Mouse (Mus musculus) intestine, embryonic 14.5 days (tissue): ENCODE data around the gene C1qtnf7. TPM values are rescaled to one million over a fixed set of nuclear protein-coding genes. Genes with fewer than 3 reads are reported as not detected.

Experiments
- ATAC-seq: fragments of 200-750 bp; cut with Nextera tagmentation; replicated peaks from 2 replicates; pipeline ENCODE4 v1.8.0; 2017; ENCODE audit warnings: low read depth, moderate number of reproducible peaks, moderate TSS enrichment, moderate library complexity; ENCODE audit not compliant: low FRiP score, low TSS enrichment
- DNase-seq: peaks from one replicate; pipeline ENCODE4 v3.0.0-alpha.2; 2018; ENCODE audit warnings: low spot score
- H3K27ac ChIP-seq: fragments of 300-500 bp; sonication (generic); 2 replicates; pipeline ENCODE4 v1.5.1; 2014; ENCODE audit warnings: low read depth, mild to moderate bottlenecking, control low read depth
- H3K27me3 ChIP-seq: fragments of 300-500 bp; sonication (generic); replicated peaks from 2 replicates; pipeline ENCODE4 v1.6.1; 2014; ENCODE audit warnings: low read length, control low read depth; ENCODE audit not compliant: control insufficient read depth, insufficient read depth
- H3K36me3 ChIP-seq: fragments of 300-500 bp; sonication (generic); 2 replicates; pipeline ENCODE4 v1.6.1; 2014; ENCODE audit warnings: low read length, control low read depth; ENCODE audit not compliant: control insufficient read depth, insufficient read depth
- H3K4me1 ChIP-seq: fragments of 300-500 bp; sonication (generic); replicated peaks from 2 replicates; pipeline ENCODE4 v1.6.1; 2014; ENCODE audit warnings: low read length, control low read depth, mixed read lengths; ENCODE audit not compliant: control insufficient read depth, insufficient read depth
- H3K4me2 ChIP-seq: fragments of 300-500 bp; sonication (generic); 2 replicates; pipeline ENCODE4 v1.6.1; 2014; ENCODE audit warnings: low read length
- H3K4me3 ChIP-seq: fragments of 300-500 bp; sonication (generic); 2 replicates; pipeline ENCODE4 v1.5.1; 2014; ENCODE audit warnings: low read depth, low read length, control low read depth, mixed read lengths
- H3K9ac ChIP-seq: fragments of 300-500 bp; sonication (generic); 2 replicates; pipeline ENCODE4 v1.6.1; 2014; ENCODE audit warnings: mild to moderate bottlenecking, low read length
- H3K9me3 ChIP-seq: fragments of 300-500 bp; sonication (generic); 2 replicates; pipeline ENCODE4 v1.6.1; 2016; ENCODE audit warnings: low read length, control low read depth; ENCODE audit not compliant: control insufficient read depth
- WGBS: fragments of 180-500 bp; shearing (Covaris S2); extraction: QIAGEN DNeasy Blood & Tissue Kit; methylation state at CpG from one replicate; pipeline ENCODE4 v1.1.7; 2014; 5-methylcytosine and 5-hydroxymethylcytosine counted together
- polyA plus RNA-seq: library from polyadenylated mRNA; unstranded; fragments of >200 nt; fragmentation: Nextera tagmentation; extraction: Ambion mirVana; gene quantifications from 2 replicates; pipeline ENCODE4 v1.2.1, GENCODE M21; 2014

Gene C1qtnf7
- polyA plus RNA-seq, 1 experiment from 2014 or later = 6.7 TPM

DNA sequence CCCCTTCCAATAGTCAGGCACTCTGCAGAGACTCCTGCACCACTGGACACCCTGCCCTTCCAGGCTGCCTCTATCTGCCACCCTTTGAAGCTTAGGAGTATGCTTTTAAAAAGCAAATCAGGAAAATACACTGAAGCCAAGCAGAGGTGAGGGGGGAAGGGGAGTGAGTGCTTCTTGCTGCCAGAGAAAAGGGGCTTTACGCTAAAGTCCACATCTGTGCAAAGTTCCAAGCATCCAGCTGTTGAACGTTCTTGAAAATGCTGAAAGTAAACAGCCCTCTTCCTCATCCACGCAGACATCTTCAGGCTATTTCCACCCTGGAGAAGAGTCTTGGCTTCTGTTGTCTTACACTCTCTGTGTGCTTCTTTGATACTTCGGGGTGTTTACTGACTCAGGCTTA, 34.6 kb downstream of the C1qtnf7 start:
- ATAC-seq = 0 out of 2 replicates have a peak, but pooled peaks have one; percentile 27
- Histone ChIP-seq H3K9me3 (no peaks in the 10 kb centered on the region), H3K27me3 (no peaks in the 10 kb centered on the region), H3K27ac (peak overlapping the region; percentile 79), H3K4me1 (peaks cover 11% of the 10 kb centered on the region), H3K36me3 (no peaks in the 10 kb centered on the region), H3K9ac (no peak overlapping the region), H3K4me2 (peak overlapping the region; percentile 25), H3K4me3 (no peak overlapping the region)
- peak; percentile 55 for DNase-seq
- 28% methylated on average over 4 of the region's 4 CpGs for WGBS

GRCm38 (mm10) chr5:43550444-43550843, 35.1 kb downstream of the C1qtnf7 start:
- Histone ChIP-seq H3K4me3 (no peak overlapping the region), H3K9me3 (no peaks in the 10 kb centered on the region), H3K4me1 (peaks cover 11% of the 10 kb centered on the region), H3K36me3 (no peaks in the 10 kb centered on the region), H3K27me3 (no peaks in the 10 kb centered on the region), H3K27ac (peak overlapping the region; percentile 79), H3K4me2 (peak overlapping the region; percentile 25), H3K9ac (no peak overlapping the region)
- no peak for DNase-seq
- 19% methylated on average over 4 of the region's 4 CpGs for WGBS
- no peak for ATAC-seq

DNA sequence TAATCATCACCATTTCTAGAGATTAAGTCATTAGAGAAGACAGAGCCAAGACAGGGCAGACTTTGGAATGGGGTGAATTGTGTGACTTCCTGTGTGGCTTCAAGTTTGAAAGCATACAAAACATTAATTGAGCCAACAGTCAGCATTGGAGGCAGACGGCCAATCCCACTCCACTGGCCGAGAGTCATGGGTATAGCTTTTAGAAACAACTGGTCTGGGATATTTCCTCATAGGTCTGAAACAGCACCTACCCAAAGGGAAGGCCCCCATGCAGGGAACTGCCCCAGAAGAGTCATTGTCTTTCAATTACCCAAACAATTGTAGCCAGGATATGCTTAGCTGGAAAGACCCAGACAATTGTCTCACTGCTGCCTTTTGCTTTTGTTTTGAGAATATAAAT, 39.5 kb downstream of the C1qtnf7 start:
- no peak for ATAC-seq
- Histone ChIP-seq H3K27ac (no peak overlapping the region), H3K36me3 (no peaks in the 10 kb centered on the region), H3K27me3 (no peaks in the 10 kb centered on the region), H3K4me3 (no peak overlapping the region), H3K4me2 (no peak overlapping the region), H3K4me1 (peaks cover 1% of the 10 kb centered on the region), H3K9ac (no peak overlapping the region), H3K9me3 (no peaks in the 10 kb centered on the region)
- DNase-seq = no peak
- 30% methylated on average over 2 of the region's 2 CpGs for WGBS

DNA sequence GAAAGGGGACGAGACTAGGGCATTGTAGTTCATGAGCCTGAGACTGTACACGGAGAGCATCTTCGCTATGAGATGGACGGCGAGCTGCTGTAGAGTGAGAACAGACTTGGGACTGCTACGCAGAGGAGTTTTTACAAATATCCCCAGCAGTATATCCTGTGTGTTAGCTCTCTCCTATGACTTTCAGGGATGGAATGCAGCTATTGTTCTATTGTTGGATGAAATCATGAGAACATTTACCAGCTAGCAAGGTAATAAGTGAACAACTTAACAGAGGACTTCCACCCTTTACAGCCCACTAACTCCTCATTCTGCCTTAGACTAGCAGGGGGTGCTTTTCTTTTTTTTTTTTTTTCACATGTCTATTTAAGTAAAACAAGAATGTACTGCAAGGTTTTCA, 40.1 kb downstream of the C1qtnf7 start:
- DNase-seq = no peak
- Histone ChIP-seq H3K9ac (no peak overlapping the region), H3K4me1 (no peaks in the 10 kb centered on the region; the same call in none of the 2 replicates), H3K27ac (no peak overlapping the region), H3K27me3 (no peaks in the 10 kb centered on the region), H3K4me2 (no peak overlapping the region), H3K36me3 (no peaks in the 10 kb centered on the region), H3K9me3 (no peaks in the 10 kb centered on the region), H3K4me3 (no peak overlapping the region)
- ATAC-seq = no peak
- WGBS = 78% methylated on average over 6 of the region's 6 CpGs

GRCm38 (mm10) chr5:43557436-43557835, 42.1 kb downstream of the C1qtnf7 start:
- no peaks in the 10 kb centered on the region for H3K36me3 ChIP-seq
- no peak for DNase-seq
- H3K9me3 ChIP-seq = no peaks in the 10 kb centered on the region
- H3K27me3 ChIP-seq = no peaks in the 10 kb centered on the region
- H3K4me1 ChIP-seq = peaks cover 4% of the 10 kb centered on the region
- no peak overlapping the region for H3K27ac ChIP-seq
- no peak overlapping the region for H3K9ac ChIP-seq
- no peak for ATAC-seq
- H3K4me2 ChIP-seq = no peak overlapping the region
- 88% methylated on average over 5 of the region's 5 CpGs for WGBS
- no peak overlapping the region for H3K4me3 ChIP-seq

- no peak overlapping the region for H3K4me2 ChIP-seq
- H3K4me3 ChIP-seq = no peak overlapping the region
- H3K9ac ChIP-seq = no peak overlapping the region
- H3K9me3 ChIP-seq = no peaks in the 10 kb centered on the region
- DNase-seq (no peak), ATAC-seq (no peak)
- H3K36me3 ChIP-seq = no peaks in the 10 kb centered on the region
- no peaks in the 10 kb centered on the region for H3K27me3 ChIP-seq
- H3K27ac ChIP-seq = no peak overlapping the region
- 0 out of 2 replicates have a peak, but pooled peaks cover 4% of the 10 kb centered on the region for H3K4me1 ChIP-seq
- WGBS = 24% methylated on average over 2 of the region's 2 CpGs
These were observed 46.4 kb downstream of the C1qtnf7 start for GRCm38 (mm10) chr5:43561639-43562252.

- Histone ChIP-seq H3K9me3 (no peaks in the 10 kb centered on the region), H3K4me2 (no peak overlapping the region), H3K27ac (no peak overlapping the region), H3K36me3 (no peaks in the 10 kb centered on the region), H3K27me3 (no peaks in the 10 kb centered on the region), H3K9ac (no peak overlapping the region), H3K4me1 (peaks cover 7% of the 10 kb centered on the region; the same call in 1 of the 2 replicates), H3K4me3 (no peak overlapping the region)
- WGBS = 38% methylated on average over 3 of the region's 3 CpGs
- 0 out of 2 replicates have a peak, but pooled peaks have one; percentile 8 for ATAC-seq
- no peak for DNase-seq
These were observed 54.5 kb downstream of the C1qtnf7 start for GRCm38 (mm10) chr5:43569720-43570359.

- no peak overlapping the region for H3K4me2 ChIP-seq
- H3K4me1 ChIP-seq = 0 out of 2 replicates have a peak, but pooled peaks cover 3% of the 10 kb centered on the region
- ATAC-seq = no peak
- no peak overlapping the region for H3K27ac ChIP-seq
- DNase-seq = no peak
- no peaks in the 10 kb centered on the region for H3K36me3 ChIP-seq
- no peak overlapping the region for H3K4me3 ChIP-seq
- H3K9me3 ChIP-seq = no peaks in the 10 kb centered on the region
- H3K9ac ChIP-seq = no peak overlapping the region
- WGBS = 47% methylated on average over 2 of the region's 2 CpGs
- H3K27me3 ChIP-seq = no peaks in the 10 kb centered on the region
These were observed 67.5 kb downstream of the C1qtnf7 start for GRCm38 (mm10) chr5:43582876-43583275.
